Mouse (Mus musculus) left cerebral cortex, postnatal 14 days (tissue): ENCODE results near the gene Gfra1. TPM values are rescaled to one million over a fixed set of nuclear protein-coding genes. Genes with fewer than 3 reads are reported as not detected.

Experiments
- DNase-seq, 2 experiments: peaks; one replicate each; pipeline ENCODE4 v3.0.0; 2021 to 2022; ENCODE audit warnings: low spot score in 2 of 2, mixed read lengths in 1 of 2
- intact Hi-C: fragments of 180-260 bp; cut with DNase I; formaldehyde crosslinking; loops from one replicate; pipeline ENCODE4 v1.15.1; 2025
- long read RNA-seq, 2 experiments: library from polyadenylated mRNA; stranded (forward); transcript quantifications; one replicate each; pipeline ENCODE4 v2.0.0; 2021
- total RNA-seq, 2 experiments: library from RNA; stranded (reverse); gene quantifications; 2 replicates each; pipeline ENCODE4 v1.2.3; 2021

Gfra1 gene
- total RNA-seq = 10 to 100 TPM; 29.3 to 31.9 TPM
- long read RNA-seq, experiment 1, full-length matches to known transcripts = 2 of 6 reads
- long read RNA-seq, experiment 1, partial matches to known transcripts = 0 of 6 reads
- long read RNA-seq, experiment 1, other reads (novel, unspliced or antisense) = 4 of 6 reads
- long read RNA-seq, experiment 2, full-length matches to known transcripts = 2 of 8 reads
- long read RNA-seq, experiment 2, partial matches to known transcripts = 0 of 8 reads
- long read RNA-seq, experiment 2, other reads (novel, unspliced or antisense) = 6 of 8 reads

DNA sequence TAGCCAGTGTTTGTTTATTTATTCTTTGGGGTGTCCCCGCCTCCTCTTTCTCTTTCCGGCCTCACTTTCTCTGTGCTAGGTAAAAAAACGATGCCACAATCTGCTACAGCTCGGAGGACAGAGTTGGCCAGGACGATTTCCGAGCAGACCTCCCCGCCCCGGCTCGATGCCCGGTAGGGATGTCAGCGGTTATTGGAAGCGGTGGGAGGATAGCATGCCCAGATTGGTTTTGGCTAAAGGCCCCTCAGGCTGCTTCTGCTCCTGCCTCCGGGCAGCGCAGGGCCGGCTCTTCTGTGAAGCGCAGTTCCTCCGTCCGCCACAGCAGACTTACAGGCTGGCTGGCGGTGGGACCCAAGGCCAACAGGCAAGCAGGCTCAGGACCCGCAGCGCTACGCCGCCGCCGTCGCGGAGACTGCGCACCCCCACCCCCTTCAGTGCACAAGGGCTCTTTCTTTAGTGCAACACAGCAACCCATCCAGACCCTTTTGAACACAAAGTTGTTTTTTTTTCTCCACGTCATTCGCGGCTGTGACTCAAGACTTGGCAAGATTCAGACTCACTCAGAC is at the start of gene Gfra1:
Gfra1 (minus strand) TSS at position 414 of the 566 bp plus-strand sequence.
- DNase-seq = peak; percentile 57 to 59

DNA sequence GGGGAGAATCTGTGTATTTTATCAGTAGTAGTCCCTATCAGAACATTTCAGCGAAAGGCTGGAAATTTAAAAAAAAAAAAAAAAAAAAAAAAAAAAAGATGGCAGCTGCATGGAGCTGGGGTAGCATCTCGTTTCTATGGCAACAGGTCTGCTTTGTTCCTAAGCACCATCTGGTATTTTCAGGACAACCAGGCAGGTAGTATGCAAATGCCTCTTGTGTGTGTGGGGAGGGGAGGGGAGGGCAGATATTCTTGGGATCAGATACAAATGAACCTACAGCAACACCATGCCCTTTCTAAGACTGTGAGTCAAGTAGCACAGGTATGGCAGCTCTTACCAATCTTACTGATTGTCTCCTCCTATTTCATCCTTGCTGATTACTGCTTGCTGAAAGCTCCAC is 44.3 kb upstream of the Gfra1 start:
- DNase-seq = peak in 1 of 2 experiments; percentile 46
- intact Hi-C loops = no loop called here

More for the DNA sequence above, at the start of gene Gfra1:
- intact Hi-C loops = no loop called here

DNA sequence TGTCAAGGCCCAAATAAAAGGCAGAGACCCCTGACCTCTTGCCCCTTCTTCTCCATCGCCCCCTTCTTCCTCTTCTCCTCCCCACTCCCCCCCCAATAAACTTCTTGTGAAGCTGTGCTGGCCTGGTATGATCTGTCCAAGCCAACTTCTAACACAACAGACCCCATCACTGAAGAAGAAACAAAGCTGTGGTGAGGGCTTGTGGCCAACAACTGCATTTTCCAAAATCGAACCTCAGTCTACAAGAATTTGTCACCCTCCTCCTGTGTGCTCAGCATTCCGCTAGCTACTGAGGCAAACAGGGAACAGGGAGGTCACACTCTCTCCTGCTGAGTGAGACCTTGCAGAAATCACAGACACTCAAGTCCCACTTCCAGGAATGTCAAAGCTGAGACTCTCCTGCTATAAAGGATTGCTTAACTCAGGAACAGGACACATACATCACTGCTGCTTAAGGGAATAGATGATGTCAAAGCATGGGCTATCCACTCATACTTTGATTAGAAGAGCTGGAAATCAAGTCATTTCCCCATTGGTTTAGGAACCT is 43.8 kb upstream of the Gfra1 start:
- no peak for DNase-seq
- intact Hi-C loops = no loop called here

DNA sequence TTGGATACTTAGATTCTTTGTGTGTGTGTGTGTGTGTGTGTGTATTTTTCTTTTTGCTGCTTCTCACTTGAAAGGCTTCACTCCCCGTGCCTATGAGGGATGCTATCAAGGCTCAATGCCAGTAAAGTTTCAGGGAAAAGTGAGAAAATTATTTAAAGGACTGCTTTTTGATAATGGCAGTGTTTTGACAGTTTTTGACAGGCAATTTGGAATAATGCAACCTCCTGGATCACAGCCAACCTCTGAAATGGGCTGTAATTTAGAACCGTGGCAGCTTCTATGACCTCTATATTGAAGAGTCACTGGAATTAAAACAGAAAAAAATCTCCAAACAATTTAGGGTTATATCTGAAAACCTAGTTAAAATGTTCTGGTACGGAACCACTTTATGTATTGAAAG is 41.4 kb upstream of the Gfra1 start:
- intact Hi-C loops = no loop called here
- DNase-seq = no peak

DNA sequence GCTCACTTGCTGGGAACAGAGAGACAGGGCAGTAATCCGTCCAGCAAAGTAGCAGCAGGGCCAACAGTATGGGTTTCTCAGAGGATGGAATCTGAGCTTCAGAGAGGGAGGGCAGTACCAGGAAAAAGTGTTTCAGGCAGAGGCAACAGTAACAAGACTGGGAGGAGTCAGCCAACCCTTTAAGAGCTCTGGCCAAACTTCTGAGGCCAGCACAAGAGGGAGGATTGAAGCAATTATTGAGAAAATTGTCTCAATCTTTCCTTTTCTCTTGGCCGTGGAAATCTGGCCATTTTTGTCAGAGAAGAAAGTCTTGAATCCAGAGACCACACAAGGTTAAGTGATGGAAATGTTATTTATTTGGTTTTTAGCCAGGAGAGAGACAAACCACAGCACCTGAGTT is 31.0 kb upstream of the Gfra1 start:
- intact Hi-C loops = no loop called here
- no peak for DNase-seq

DNA sequence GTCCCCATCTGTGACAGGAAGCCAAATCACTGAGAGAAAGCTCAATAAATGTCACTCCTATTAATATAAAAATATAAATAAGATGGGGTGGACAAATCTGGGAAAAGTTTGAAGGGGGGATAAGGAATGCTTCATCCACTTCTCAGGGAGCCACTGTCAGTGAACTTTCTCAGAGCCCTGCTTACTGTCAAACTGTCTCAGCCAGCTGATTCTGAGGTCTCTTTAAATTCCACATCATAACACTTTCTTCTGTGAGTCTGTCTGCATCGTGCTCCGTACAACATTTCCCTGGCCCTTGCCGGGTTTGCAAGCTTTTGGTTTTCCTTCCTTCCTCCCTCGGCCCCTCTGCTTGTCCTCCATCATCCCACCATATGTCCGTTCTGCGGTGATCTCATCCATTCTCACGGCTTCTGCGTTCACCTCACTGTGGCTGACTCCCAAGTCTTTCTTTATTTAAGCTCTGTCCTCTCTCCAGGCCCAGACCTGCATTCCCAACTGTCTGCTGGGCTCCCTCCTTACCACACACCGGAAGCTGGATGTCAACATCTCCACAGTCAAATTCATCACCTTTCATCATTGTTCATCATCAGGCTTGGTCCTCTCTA is 26.8 kb upstream of the Gfra1 start:
- DNase-seq = no peak

DNA sequence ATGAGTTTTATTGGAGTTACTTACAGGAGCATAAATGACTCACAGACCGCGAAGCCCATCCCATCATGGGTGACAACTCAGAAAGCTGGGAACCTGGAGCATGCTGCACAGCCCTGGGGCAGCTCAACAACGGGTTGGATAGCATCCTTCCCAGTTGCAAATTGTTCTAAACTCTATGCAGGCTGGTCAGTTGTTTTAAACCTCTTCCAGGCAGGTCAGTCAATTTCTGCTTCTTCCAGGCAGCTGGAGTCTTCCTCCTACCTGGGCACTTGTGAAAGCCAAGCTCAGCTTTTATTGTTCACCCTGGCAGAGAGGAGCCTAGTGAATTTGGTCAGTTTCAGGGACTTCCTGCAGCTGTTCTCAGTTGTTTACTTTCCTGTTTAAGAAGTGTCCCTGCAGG is 18.5 kb upstream of the Gfra1 start:
- DNase-seq = no peak
- intact Hi-C loops = loop anchor here (5.0 kb wide), 1 partner anchor 817 kb away; no protein-coding TSS in a partner anchor

More for the DNA sequence above, 26.8 kb upstream of the Gfra1 start:
- intact Hi-C loops = no loop called here

DNA sequence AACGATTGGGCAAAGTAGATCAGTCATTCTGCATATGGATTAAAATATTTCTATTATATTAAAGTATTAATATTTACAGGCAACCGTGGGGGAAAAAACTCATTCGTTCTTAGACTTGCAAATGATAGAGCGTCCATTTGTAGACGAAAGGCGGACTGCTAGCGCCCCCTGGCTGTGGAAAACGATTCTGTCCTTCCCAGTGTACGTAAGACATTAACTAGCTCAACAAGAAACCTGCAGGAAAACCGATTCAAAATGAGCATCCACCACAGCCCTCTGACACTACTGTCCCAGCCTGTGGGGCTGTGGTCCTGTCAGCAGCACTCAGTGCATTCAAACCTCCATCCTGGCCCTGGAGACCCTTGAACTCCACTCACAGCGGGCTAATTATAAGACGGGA is 13.7 kb upstream of the Gfra1 start:
- intact Hi-C loops = loop anchor here (5.0 kb wide), 3 partner anchors 472 to 722 kb away; no protein-coding TSS in a partner anchor
- DNase-seq = peak; percentile 88 to 96

DNA sequence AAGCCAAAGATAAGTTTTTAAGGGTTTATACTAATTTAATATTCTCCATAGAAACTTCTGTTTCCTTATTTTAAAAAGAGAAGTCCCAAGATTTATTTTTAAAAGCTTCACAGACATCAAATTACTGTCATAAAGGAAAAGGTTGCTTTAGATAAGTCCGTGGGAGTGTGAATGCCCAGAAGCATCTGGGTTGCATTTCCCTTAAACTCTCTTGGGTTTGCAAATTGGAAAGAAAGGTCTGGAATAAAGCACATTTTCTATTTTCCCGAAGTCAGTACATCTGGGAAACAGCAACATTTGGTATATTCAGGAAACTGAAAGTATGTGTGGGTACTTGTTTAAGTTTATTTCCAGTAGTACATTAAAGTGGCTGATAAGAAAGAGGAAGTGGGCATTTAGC is 12.6 kb upstream of the Gfra1 start:
- DNase-seq = no peak
- intact Hi-C loops = loop anchor here (5.0 kb wide), 3 partner anchors 471 to 721 kb away; no protein-coding TSS in a partner anchor

DNA sequence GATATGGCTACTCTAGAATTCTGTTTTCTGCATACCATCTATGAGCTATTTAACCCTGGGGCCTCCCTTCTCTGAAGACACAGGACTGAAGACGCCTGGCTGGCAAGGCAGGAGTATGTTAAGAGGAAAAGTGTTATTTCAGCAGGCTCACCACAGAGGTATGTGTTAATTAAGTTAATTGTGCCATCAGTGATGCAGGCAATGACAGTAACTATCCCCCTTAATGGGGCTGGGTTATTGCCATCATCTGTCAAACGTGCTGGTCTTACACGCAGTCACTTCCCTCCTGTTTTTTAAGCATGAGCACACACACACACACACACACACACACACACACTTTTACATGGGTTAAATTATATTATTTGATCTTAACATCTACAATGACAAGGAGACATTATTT is 8.0 kb upstream of the Gfra1 start:
- DNase-seq = no peak
- intact Hi-C loops = no loop called here

DNA sequence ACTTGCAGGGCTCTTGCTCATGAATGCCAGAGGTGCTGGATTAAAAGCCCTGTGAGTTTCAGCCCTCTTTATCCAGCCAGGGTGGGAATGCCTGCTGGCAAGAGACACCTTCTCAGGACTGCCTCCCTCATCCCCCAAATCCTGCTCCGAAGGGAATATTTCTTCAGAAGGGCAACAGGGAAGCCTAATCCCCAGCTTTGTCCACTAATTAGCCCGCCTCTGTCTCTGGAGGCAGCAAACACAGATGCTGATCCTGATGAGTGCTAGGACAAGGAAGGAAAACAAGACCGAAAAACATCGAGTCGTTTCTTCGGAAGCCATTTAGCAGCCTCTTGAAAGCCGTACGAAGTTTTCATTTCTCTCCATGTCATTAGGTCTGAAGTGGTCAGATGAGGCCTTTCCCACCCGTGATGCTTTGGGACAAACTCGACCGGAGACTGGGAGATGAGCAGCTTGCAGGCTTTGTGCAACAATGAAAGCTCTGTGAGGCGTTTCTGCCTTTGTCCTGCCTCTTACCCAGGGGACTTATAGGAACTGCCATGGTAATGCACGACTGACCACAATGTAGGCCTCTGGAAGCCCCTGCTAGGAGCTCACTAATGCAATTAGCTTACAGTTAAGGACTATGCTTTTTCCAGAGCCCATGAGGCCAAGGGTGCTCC is 4.8 kb upstream of the Gfra1 start:
- intact Hi-C loops = no loop called here
- DNase-seq = no peak

DNA sequence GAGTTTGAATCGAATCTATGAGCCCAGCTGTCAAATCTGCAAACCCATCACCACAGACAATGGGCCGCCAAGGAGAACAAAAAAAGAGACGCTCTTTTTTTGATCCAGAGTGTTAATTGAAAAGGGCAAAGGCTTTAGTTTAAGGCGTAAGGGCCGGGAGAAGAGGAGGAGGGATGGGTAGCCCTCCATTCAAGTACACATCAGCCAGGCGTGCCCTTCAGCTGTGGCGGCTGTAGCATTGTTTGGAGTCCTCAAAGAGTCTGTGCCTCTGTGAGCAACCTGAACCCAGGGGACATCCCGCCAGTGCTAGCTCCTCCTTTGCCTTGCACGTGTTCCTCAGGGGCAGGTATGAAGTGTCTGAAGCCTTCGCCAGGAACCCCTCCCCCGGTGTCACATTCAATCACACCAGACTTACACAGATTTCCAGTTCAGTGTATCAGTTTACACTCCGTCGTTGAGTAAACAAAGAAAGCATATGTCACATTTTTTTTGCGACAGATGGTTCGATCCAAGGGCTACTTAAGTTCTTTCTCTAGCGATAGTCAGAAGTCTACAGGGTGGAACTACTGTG is 867 bp upstream of the Gfra1 start:
- no peak for DNase-seq
- intact Hi-C loops = no loop called here

DNA sequence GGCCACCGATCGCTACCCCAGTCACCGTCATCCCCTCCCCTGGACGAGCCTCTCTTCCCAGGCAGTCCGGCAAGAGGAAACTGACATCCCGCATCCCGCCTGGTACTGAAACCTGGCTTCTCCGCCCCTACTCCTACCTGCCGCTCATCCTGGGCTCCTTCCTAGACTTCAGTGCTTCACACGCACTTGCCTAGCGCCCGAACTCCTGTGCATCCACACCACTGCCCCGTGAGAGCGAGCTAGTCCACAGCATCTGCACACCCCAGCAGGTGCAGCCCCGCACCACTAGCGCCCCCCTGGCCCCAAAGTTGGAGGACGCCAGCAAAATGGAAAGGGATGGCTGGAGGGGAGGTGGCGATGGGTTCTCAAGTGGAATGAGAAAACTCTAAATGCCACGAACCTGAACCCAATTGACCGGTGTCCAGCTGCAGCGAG is 631 bp downstream of the Gfra1 start:
- intact Hi-C loops = no loop called here
- DNase-seq = peak in 1 of 2 experiments; percentile 48

DNA sequence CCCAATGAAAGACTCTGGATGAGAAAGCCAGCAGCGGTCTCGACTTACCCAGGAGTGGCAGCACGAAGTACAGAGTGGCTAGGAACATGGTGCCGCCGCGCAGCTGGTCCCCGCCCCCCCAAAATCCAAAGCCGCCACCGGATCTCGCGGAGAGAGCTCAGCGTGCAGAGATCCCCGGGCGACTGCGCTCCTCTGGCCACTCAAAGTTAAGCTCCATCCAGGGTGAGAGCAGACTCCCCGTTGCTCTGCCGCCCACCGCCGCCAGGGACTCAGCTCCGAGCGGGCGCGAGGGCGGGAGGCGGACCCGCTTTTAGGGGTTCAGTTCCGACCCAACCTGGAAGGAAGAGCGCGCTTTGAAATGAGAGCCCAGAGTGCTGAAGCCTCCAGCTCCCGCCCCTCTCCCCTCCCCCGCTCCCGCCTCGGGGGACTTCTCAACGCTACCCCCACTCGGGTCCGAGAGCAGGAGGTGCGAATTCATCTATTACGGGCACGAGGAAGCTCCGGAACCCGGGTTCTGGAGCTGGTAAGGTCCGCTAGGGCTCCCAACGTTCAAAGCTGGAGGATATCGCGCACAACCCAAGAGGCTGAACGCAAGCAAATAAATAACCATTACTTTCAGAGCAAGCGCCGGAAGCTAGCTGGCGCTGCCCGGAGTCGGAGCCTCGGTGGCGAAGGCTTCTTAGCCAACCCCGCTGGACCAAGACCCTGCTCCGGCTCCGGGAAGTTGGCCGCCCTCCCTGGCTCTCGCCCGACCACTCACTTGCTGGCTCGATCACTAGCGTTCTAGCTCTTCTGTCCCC is 1.2 kb downstream of the Gfra1 start:
- intact Hi-C loops = no loop called here
- DNase-seq = peak; percentile 44 to 48

DNA sequence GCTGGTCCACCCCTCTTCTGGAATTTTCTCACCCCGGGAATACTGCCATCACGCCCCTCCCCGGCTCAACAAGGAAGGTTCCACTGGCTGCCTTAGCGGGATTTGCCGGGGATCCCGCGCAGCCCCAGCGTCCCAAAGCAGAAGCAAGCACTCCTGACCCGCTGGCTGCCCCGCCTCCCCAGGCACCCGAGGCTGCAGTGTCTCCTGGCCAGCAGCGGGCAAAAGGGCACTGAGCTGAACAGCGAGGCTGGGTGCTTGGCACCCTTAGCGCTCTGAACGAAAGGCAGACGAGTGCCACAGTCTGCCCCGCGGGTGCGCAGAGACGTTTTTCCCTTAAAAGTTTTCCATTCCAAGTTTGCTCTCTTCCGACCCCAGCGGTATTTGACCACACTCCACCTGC is 2.1 kb downstream of the Gfra1 start:
- no peak for DNase-seq
- intact Hi-C loops = no loop called here

DNA sequence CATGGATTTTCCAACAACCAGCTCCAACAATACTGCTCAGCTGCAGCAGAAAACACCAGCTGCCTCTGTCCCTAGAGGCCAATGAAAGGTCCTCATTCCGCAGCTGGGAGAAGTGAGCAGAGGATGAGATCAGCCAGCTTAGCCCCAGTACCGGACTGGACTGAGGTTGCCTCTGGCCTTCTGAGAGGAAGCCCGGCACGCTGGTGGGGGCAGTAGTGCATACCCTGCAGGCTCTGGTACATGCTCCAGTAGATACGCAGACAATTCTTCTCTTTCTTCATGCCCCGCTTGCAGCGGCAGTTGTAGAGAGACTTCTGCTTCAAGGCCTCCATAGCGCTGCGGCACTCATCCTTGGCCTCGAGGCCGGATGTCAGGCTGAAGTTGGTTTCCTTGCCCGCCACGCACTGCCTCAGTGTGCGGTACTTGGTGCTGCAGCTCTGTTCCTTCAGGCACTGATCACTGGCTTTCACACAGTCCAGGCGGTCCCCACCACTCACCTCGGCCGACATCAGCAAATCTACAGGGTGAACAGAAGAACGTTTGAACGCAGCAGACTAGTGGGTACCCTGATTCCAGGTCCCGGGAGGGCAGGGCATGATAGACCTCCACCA is 2.7 kb downstream of the Gfra1 start:
- intact Hi-C loops = no loop called here
- peak in 1 of 2 experiments; percentile 14 for DNase-seq

DNA sequence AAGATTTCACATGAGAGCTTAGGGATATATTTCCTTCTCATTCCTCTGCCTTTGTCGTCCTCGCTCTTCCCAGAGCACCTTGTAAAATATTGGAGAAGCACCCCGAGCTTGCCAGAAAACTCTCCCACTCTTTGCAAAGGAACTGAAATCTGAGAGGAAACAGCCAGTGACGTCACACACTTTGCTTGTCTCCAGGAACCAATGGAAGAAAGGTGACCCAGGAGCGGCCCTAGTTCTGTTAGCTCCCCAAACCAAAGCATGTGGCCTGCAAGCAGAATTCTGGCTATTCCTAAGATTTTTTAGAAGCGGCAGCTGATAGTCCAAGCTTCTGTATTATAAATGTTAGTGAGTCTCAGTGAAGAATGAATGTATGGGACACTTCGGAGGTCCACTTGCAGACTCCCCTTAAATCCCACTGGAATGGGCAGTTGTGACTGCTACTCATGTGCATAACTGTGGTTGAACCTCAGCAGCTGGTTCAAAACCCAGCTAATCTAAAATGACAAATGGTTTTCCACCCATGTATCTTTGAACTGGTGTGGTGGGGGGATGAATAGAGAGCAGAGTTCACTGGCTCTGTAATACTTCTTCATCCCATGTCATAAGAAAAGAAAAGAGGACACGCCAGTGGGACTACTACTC is 3.4 kb downstream of the Gfra1 start:
- intact Hi-C loops = no loop called here
- peak in 1 of 2 experiments; percentile 21 for DNase-seq

DNA sequence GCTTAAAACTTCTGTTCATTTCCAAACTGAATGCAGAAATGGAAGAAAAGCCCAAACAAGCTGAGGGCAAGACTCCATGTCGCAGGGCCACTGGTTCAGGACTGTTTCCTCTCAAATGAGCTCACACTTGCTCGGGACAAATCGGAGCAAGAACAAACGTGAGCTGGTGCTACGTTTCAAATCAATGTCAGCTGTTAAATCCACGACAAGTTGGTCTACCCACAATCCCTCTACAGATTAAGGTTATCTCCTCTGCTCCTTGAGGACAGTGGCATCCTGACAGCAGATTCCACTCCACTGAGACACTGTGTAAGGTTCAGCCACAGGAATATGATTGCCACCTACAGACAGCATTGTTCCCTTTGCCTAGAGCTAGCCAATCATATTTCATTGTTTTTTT is 4.4 kb downstream of the Gfra1 start:
- no peak for DNase-seq
- intact Hi-C loops = no loop called here
